Mouse (Mus musculus) neural tube, embryonic 10.5 days (tissue): ENCODE measurements around the gene Vrk3.
"Not testable (repeated sequence)": the region's sequence is repeated elsewhere in the genome, so short reads cannot be mapped to it uniquely, and the experiment has no call there.

Experiments
- DNase-seq: peaks from one replicate; pipeline ENCODE4 v3.0.0-alpha.2; 2017; ENCODE audit warnings: low spot score; ENCODE audit errors: extremely low spot score

Vrk3 gene

DNA sequence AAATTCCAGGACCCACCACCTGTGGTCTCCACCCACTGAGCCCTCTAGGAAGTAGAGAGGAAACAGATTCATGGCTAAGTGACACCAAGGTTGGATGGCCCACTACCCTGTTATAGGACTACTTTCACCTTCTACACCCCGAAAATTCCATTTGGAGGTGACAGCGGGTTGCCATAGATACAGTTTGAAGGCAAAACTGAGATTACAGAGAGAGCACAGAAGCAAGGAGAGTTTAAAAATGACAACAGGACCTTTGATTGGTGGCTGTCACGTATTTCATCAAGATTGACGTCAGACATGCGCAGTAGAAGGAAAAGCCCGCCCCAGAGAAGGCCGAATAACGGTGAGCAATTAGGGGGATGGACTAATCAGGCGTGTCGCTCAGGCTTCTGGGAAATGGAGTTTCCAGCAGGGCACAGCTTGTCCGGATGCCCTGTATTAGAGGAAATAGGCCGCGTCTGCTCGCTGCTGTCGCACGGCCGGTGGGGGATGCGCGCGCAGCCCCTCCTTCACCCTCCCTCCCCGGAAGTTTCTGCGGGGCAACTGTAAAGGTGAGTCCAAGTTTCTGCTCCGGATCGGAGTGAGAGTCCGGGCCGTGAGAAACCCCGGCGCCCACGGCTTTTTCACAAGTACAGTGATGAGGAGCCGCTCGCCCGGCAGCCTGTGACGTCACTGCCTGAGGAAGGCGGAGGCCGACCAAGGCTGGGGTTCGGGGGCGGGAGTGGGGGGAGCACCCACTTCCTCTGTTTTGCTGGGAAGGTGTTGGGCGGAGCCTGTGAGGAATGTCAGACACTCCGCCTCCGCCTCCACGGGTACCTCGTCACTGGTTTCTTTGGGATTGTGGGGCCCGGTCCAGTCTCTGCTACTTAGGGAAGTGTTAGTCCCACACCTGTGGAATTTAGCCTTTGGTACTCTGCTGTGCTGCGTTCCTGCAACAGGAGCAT lies at the start of gene Vrk3:
Gene Vrk3, plus strand, starts transcription at position 313 of the 944 bp plus-strand sequence.
- DNase-seq, result peak; percentile 94

- DNase-seq, result peak; percentile 32
Observed at GRCm38 (mm10) chr7:44701921-44702320, 46.3 kb upstream of the Vrk3 start.

GRCm38 (mm10) chr7:44702985-44703384 lies 45.2 kb upstream of the Vrk3 start:
- DNase-seq, result no peak

GRCm38 (mm10) chr7:44704363-44704762 lies 43.9 kb upstream of the Vrk3 start:
- DNase-seq, result peak; percentile 30

DNA sequence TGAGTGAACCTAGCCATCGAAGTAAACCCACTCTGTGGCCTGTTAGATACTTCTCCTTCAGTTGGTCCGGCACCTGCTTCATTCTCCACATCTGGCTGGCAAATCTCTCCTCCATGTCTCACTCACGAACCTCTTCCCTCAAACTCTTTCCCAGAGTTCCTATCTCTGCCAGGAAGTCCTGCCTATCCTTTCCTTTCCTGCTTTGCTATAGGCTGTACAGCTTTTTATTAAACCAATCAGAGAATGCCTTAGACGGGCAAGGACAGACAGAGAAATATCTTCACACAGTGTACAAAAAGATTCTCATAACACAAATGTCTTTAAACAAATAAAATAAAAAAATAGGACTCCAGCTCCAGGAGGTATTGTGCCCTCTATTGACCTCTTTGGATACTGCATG lies 43.1 kb upstream of the Vrk3 start:
- no peak for DNase-seq

DNA sequence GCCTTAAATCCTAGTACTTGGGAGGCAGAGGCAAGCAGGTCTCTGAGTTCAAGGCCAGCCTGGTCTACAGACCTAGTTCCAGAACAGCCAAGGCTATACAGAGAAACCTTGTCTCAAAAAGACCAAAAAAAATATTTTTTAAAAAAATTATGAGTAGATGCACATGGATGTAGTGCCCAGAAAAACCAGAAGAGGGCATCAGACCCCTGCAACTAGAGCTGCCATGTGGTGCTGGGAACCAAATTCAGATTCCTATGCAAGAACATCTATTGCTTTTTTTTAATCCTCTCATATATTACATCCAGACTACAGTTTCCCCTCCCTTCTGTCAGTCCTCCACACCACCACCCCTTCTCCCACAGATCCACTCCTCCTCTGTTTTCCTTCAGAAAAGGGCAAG lies 41.9 kb upstream of the Vrk3 start:
- DNase-seq, result no peak

GRCm38 (mm10) chr7:44707169-44707675 lies 41.0 kb upstream of the Vrk3 start:
- no peak for DNase-seq

DNA sequence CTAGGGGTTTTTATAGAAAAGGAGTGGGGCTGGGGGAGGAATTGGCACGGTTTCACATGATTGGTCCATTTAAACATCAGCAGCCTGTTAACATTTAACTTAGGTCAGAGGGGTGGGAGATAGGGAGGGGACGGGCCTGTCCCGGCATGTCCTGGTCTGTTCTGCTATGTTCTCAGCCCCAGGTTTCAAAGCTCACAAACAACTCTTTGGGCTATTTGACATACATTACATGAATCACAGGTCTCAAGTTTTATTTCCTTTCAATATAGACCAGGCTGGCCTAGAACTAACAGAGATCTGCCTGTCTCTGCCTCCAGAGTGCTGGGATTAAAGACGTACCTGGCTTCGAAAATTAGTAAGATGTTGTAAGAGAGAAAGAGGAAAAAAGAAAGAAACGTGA lies 40.1 kb upstream of the Vrk3 start:
- not testable (repeated sequence) for DNase-seq

DNA sequence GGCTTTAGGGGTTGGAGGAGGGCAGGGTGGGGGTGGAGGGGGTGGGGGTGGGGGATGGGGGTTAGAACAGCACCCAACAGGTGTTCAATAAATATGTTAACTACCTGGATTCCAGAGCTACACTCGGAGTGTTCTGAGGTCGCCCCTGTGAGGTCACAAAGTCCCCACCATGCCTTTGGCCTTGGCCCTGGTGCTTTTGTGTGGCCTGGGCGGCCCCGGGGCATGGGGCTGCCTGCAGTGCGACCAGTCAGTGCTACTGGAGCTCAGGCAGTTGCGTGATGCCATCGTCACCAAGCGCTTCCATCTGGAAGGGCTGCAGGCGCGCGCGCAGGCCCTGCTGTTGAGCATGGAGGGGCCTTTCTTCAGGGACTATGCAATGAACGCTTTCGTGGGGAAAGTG lies 39.6 kb upstream of the Vrk3 start, which contains the start of gene Izumo2:
Gene Izumo2, plus strand, starts transcription at position 169 of the 400 bp plus-strand sequence.
- no peak for DNase-seq

GRCm38 (mm10) chr7:44709881-44710280 lies 38.3 kb upstream of the Vrk3 start:
- no peak for DNase-seq

- no peak for DNase-seq
Observed at GRCm38 (mm10) chr7:44722058-44722457, 26.2 kb upstream of the Vrk3 start.

DNA sequence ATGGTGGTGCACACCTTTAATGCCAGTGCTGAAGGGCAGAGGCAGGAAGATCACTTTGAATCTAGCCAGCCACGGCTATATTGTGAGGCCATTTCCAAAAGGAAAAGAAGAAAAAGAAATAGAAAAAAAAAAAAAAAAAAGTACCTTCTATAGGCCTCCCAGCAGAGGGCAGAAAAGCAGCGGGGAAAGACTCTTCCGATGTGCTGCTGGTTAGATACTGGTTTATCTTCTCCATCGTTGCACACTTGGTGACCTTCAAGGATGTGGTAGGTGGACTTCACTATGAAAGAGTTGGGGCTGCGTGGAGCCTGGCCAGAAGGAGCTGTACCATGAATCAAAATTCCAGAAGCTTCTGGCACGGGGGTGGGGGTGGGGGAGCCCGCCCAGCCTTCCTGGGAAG lies 23.9 kb upstream of the Vrk3 start:
- DNase-seq, result no peak

- DNase-seq, result no peak
Observed at GRCm38 (mm10) chr7:44726343-44726742, 21.9 kb upstream of the Vrk3 start.

DNA sequence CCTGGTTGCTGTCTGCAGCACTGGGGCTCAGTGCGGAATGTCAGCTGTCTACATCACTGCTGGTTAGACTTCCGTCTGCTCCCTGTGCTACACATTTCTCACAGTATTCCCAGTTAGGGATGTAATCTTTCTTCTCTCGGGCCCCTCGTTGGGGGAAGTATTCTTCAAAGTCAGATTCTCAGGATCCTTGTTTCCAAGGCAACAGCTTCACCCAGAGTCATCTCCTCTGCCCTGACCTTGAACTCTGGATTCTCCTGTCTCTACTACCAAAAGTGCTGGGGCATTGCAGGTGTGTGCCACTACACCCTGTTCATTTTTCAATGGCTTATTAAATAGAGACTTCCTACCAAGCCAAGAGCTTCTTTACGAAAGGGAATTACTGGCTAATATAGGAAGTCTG lies 21.1 kb upstream of the Vrk3 start:
- no peak for DNase-seq

- DNase-seq, result no peak
Observed at GRCm38 (mm10) chr7:44728082-44728975, 19.9 kb upstream of the Vrk3 start.

GRCm38 (mm10) chr7:44733723-44734122 lies 14.5 kb upstream of the Vrk3 start:
- no peak for DNase-seq

DNA sequence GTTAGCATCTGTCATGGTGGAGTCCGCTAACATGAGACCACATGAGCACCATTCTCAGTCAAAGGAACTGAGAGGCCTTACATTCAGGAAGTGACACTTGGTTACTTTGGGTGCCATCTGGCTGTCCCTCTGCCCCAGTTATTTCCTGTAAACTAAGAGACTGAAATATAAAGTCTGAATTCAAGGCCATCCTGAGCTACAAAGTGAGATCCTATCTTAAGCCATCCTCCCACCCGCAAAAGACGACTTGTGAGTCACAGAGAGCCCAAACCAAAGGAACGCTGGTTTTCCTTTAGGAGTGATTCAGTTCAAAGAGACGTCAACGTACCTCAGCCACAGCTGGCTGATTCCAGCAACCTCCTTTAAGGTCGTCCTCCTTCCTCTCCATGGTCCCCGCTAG lies 6.9 kb upstream of the Vrk3 start:
- DNase-seq, result no peak

DNA sequence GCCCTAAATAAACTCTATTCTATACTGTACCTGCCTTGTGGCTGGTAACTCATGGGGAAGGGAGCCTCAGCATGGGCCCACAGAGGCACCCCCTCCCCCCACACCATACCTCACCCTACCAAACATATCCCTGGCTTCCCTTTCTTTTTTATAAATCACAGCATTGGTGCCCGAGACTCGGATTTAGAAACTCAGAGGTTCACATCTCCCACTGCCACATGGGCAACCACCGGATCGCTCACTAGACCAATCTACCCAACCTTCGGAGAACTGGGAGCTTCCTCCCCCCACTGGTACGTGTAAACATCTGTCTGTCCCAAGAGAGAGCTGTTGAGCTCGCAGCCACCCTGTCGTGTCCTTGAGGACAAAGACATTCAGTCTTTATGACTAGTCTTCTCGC lies 3.9 kb upstream of the Vrk3 start:
- DNase-seq, result no peak

- peak; percentile 82 for DNase-seq
Observed at GRCm38 (mm10) chr7:44745076-44745475, 3.1 kb upstream of the Vrk3 start.

DNA sequence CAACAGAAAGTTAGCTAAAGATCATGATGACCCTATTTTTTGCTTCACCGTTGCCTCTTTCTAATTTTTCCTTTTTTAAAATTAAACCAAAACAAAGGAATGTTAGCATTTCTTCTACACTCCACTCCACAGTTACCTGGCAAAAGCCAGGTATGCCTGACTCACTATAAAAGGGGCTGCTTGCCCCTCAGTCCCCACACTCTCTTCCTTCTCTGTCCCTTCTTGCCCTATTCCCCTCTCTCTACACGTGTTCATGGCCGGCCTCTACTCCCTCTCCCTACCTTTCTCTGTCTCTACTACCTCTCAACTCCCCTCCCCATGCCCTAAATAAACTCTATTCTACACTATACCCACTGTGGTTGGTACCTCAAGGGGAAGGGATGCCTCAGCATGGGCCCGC lies 1.1 kb upstream of the Vrk3 start:
- DNase-seq, result no peak

- DNase-seq, result not testable (repeated sequence)
Observed at GRCm38 (mm10) chr7:44750950-44751349, 2.7 kb downstream of the Vrk3 start, which contains the start of gene Zfp473. TSS of gene Zfp473 (minus strand) at chr7:44751050.

DNA sequence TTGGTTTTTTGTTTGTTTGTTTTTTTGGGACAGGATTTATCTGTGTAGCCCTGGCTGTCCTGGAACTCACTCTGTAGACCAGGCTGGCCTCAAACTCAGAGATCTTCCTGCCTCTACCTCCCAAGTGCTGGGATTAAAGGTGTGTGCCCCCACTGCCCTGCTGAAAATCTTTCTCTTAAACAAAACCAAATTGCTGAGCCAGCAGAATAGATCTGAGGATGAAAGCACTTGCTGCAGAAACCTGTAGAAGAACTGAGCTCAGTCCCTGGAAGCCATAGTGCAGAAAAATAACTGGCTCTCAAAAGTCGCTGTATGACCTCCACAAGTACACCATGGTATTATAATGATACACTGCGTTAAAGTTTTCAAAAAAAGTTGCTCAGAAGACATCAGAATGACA lies 9.0 kb downstream of the Vrk3 start:
- no peak for DNase-seq
